Mouse (Mus musculus) CH12.LX (cell line): ENCODE data around the gene Cmya5.

Experiments used
- CTCF ChIP-seq, 2 experiments: IDR thresholded peaks in 1 of 2; conservative IDR thresholded peaks in 1 of 2; 2 replicates each; pipeline ENCODE4 v1.5.1; 2011 to 2012; ENCODE audit warnings: low read depth in 2 of 2, low read length in 2 of 2, improper control_type of control experiment in 1 of 2, inconsistent platforms in 1 of 2, mild to moderate bottlenecking in 1 of 2, moderate library complexity in 1 of 2
- HCFC1 ChIP-seq: IDR thresholded peaks from 2 replicates; pipeline ENCODE4 v1.6.1; 2012; ENCODE audit warnings: low read depth, mild to moderate bottlenecking, inconsistent platforms, low read length, improper control_type of control experiment
- JUN ChIP-seq: IDR thresholded peaks from 2 replicates; pipeline ENCODE4 v1.6.1; 2011; ENCODE audit warnings: low read depth, mild to moderate bottlenecking, low read length, improper control_type of control experiment, moderate library complexity; ENCODE audit not compliant: insufficient read depth
- MAFK ChIP-seq: IDR thresholded peaks from 2 replicates; pipeline ENCODE4 v1.6.1; 2011; ENCODE audit warnings: low read length, improper control_type of control experiment; ENCODE audit not compliant: insufficient replicate concordance
- PAX5 ChIP-seq: IDR thresholded peaks from 2 replicates; pipeline ENCODE4 v1.6.1; 2012; ENCODE audit warnings: low read length, inconsistent platforms, mixed read lengths
- TCF12 ChIP-seq: IDR thresholded peaks from 2 replicates; pipeline ENCODE4 v1.6.1; 2014; ENCODE audit warnings: low read depth, mild to moderate bottlenecking, inconsistent platforms, low read length, improper control_type of control experiment

DNA sequence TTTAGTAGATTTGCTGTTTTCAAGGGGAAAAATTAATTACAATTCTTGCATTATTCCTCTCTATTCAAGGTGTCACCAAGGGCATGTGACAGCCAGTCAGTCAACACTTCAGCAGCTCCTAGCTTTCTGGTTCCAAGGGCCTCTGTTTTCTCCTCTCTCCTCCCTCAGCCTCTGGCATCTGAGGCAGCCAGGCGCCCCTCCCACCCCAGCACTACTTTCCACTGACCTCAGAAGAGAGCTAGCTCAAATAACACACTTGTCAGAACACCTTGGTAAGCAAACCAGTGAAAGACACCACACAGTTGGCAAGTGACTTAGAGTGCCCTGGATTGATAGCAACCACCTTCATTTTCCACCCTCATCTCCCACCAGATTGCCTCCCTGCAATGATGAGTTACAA is 6.5 kb downstream of the Cmya5 start:
- TF ChIP-seq MAFK (no peak), TCF12 (no peak), HCFC1 (no peak), JUN (no peak), CTCF (conservative IDR thresholded peaks at IDR 0.05 in 1 of 2, IDR thresholded peaks at IDR 0.05 in 1 of 2; ENCODE audit: low read depth in 2 of 2, low read length in 2 of 2) (no peak), PAX5 (no peak)
